Mouse (Mus musculus) heart, adult 11 months (tissue): ENCODE data around the gene Grm8.

ENCODE experiments used
- DNase-seq: peaks from one replicate; pipeline ENCODE4 v3.0.0; 2022

The Grm8 gene

GRCm38 (mm10) chr6:27617472-27617871 lies 517.5 kb downstream of the Grm8 start:
- no peak for DNase-seq

GRCm38 (mm10) chr6:27580485-27580884 lies 554.5 kb downstream of the Grm8 start:
- no peak for DNase-seq

GRCm38 (mm10) chr6:27545516-27545915 lies 589.5 kb downstream of the Grm8 start:
- DNase-seq = no peak

GRCm38 (mm10) chr6:27517620-27518019 lies 617.4 kb downstream of the Grm8 start:
- DNase-seq = no peak

GRCm38 (mm10) chr6:27460998-27461397 lies 674.0 kb downstream of the Grm8 start:
- no peak for DNase-seq

- no peak for DNase-seq
Measured at GRCm38 (mm10) chr6:27408473-27408872, 726.5 kb downstream of the Grm8 start.

- DNase-seq = no peak
Measured at GRCm38 (mm10) chr6:27372416-27372815, 762.6 kb downstream of the Grm8 start.

- no peak for DNase-seq
Measured at GRCm38 (mm10) chr6:27371095-27371494, 763.9 kb downstream of the Grm8 start.

GRCm38 (mm10) chr6:27363775-27364174 lies 771.2 kb downstream of the Grm8 start:
- DNase-seq = no peak

- no peak for DNase-seq
Measured at GRCm38 (mm10) chr6:27360440-27360839, 774.5 kb downstream of the Grm8 start.

- no peak for DNase-seq
Measured at GRCm38 (mm10) chr6:27351147-27351546, 783.8 kb downstream of the Grm8 start.

- DNase-seq = no peak
Measured at GRCm38 (mm10) chr6:27348272-27348671, 786.7 kb downstream of the Grm8 start.

GRCm38 (mm10) chr6:27346311-27346710 lies 788.7 kb downstream of the Grm8 start:
- no peak for DNase-seq

GRCm38 (mm10) chr6:27340131-27340530 lies 794.8 kb downstream of the Grm8 start:
- no peak for DNase-seq

GRCm38 (mm10) chr6:27318575-27318974 lies 816.4 kb downstream of the Grm8 start:
- no peak for DNase-seq

GRCm38 (mm10) chr6:27317422-27317821 lies 817.6 kb downstream of the Grm8 start:
- no peak for DNase-seq

- no peak for DNase-seq
Measured at GRCm38 (mm10) chr6:27316018-27316417, 819.0 kb downstream of the Grm8 start.

GRCm38 (mm10) chr6:27314273-27315009 lies 820.5 kb downstream of the Grm8 start:
- no peak for DNase-seq

- no peak for DNase-seq
Measured at GRCm38 (mm10) chr6:27310401-27310800, 824.6 kb downstream of the Grm8 start.

GRCm38 (mm10) chr6:27305351-27305750 lies 829.6 kb downstream of the Grm8 start:
- DNase-seq = no peak

- no peak for DNase-seq
Measured at GRCm38 (mm10) chr6:27264972-27265371, 870.0 kb downstream of the Grm8 start.

- no peak for DNase-seq
Measured at GRCm38 (mm10) chr6:27262611-27263010, 872.4 kb downstream of the Grm8 start.

GRCm38 (mm10) chr6:27240416-27240815 lies 894.6 kb downstream of the Grm8 start:
- DNase-seq = peak; percentile 84

GRCm38 (mm10) chr6:27239968-27240367 lies 895.0 kb downstream of the Grm8 start:
- no peak for DNase-seq
